Mouse (Mus musculus) MEL (cell line): ENCODE data around the gene Cacnb3. TPM values are rescaled to one million over a fixed set of nuclear protein-coding genes. Genes with fewer than 3 reads are reported as not detected.

Source experiments
- DNase-seq: peaks from one replicate; pipeline ENCODE4 v3.0.0; 2011; ENCODE audit warnings: low read depth, low spot score
- H3K27ac ChIP-seq: 2 replicates; pipeline ENCODE4 v1.5.1; 2012; ENCODE audit warnings: low read depth, mild to moderate bottlenecking, control low read depth, low read length, moderate library complexity; ENCODE audit not compliant: control insufficient read depth
- H3K27me3 ChIP-seq, 2 experiments: fragments of 150-350 bp in 1 of 2; sonication (generic) in 1 of 2; 2 replicates each; pipeline ENCODE4 v1.6.1; 2012; ENCODE audit warnings: low read length in 2 of 2, mild to moderate bottlenecking in 2 of 2, improper control_type of control experiment in 1 of 2, moderate library complexity in 1 of 2; ENCODE audit not compliant: insufficient read depth in 2 of 2, control insufficient read depth in 1 of 2
- H3K36me3 ChIP-seq, 2 experiments: 2 replicates each; pipeline ENCODE4 v1.6.1; 2012 to 2014; ENCODE audit warnings: low read length in 2 of 2, improper control_type of control experiment in 1 of 2, inconsistent platforms in 1 of 2, mild to moderate bottlenecking in 1 of 2; ENCODE audit not compliant: insufficient read depth in 2 of 2, control insufficient read depth in 1 of 2
- H3K4me1 ChIP-seq, 2 experiments: fragments of 150-350 bp in 1 of 2; sonication (generic) in 1 of 2; 2 replicates each; pipeline ENCODE4 v1.6.1; 2012; ENCODE audit warnings: low read length in 2 of 2, improper control_type of control experiment in 1 of 2, mild to moderate bottlenecking in 1 of 2; ENCODE audit not compliant: insufficient read depth in 2 of 2, control insufficient read depth in 1 of 2
- H3K4me3 ChIP-seq, 2 experiments: fragments of 150-350 bp in 1 of 2; sonication (generic) in 1 of 2; 2 replicates each; pipeline ENCODE4 v1.5.1; 2012; ENCODE audit warnings: low read depth in 2 of 2, low read length in 2 of 2, mild to moderate bottlenecking in 2 of 2, moderate library complexity in 2 of 2, control low read depth in 1 of 2, improper control_type of control experiment in 1 of 2; ENCODE audit not compliant: control insufficient read depth in 1 of 2, insufficient read depth in 1 of 2
- H3K79me2 ChIP-seq: 2 replicates; pipeline ENCODE4 v1.6.1; 2012; ENCODE audit warnings: mild to moderate bottlenecking, low read length, moderate library complexity; ENCODE audit not compliant: control insufficient read depth, poor library complexity, insufficient read depth
- H3K9ac ChIP-seq: 2 replicates; pipeline ENCODE4 v1.6.1; 2012; ENCODE audit warnings: low read depth, mild to moderate bottlenecking, control low read depth, low read length, moderate library complexity; ENCODE audit not compliant: control insufficient read depth, poor library complexity, severe bottlenecking
- H3K9me3 ChIP-seq: fragments of 150-350 bp; sonication (generic); replicated peaks from 2 replicates; pipeline ENCODE4 v1.6.1; 2012; ENCODE audit warnings: mild to moderate bottlenecking, low read length, improper control_type of control experiment, moderate library complexity; ENCODE audit not compliant: insufficient read depth
- BHLHE40 ChIP-seq: IDR thresholded peaks from 2 replicates; pipeline ENCODE4 v1.6.1; 2012; ENCODE audit warnings: low read depth, mild to moderate bottlenecking, inconsistent platforms, low read length, improper control_type of control experiment, borderline replicate concordance
- CHD1 ChIP-seq: IDR thresholded peaks from 2 replicates; pipeline ENCODE4 v1.6.1; 2012; ENCODE audit warnings: low read depth, mild to moderate bottlenecking, inconsistent platforms, low read length, improper control_type of control experiment
- CTCF ChIP-seq, 3 experiments: IDR thresholded peaks in 2 of 3; conservative IDR thresholded peaks in 1 of 3; 2 replicates each; pipeline ENCODE4 v1.5.1; 2011 to 2012; ENCODE audit warnings: low read length in 3 of 3, low read depth in 2 of 3, mild to moderate bottlenecking in 2 of 3, improper control_type of control experiment in 1 of 3, inconsistent platforms in 1 of 3, mixed read lengths in 1 of 3, moderate library complexity in 1 of 3; ENCODE audit not compliant: control insufficient read depth in 1 of 3, insufficient read depth in 1 of 3, poor library complexity in 1 of 3, severe bottlenecking in 1 of 3
- ELF1 ChIP-seq: IDR thresholded peaks from 2 replicates; pipeline ENCODE4 v1.6.1; 2014; ENCODE audit warnings: low read depth, mild to moderate bottlenecking, inconsistent platforms, low read length, improper control_type of control experiment, moderate library complexity
- GATA1 ChIP-seq: IDR thresholded peaks from 2 replicates; pipeline ENCODE4 v1.6.1; 2011; ENCODE audit warnings: low read depth, low read length, improper control_type of control experiment
- HCFC1 ChIP-seq: IDR thresholded peaks from 2 replicates; pipeline ENCODE4 v1.6.1; 2012; ENCODE audit warnings: low read depth, mild to moderate bottlenecking, inconsistent platforms, low read length, improper control_type of control experiment, moderate library complexity
- JUND ChIP-seq: IDR thresholded peaks from 2 replicates; pipeline ENCODE4 v1.6.1; 2011; ENCODE audit warnings: low read depth, mild to moderate bottlenecking, improper control_type of control experiment, low read length
- KAT2A ChIP-seq: conservative IDR thresholded peaks from 2 replicates; pipeline ENCODE4 v1.6.1; 2012; ENCODE audit warnings: low read depth, low read length, improper control_type of control experiment, inconsistent platforms
- MAFK ChIP-seq: IDR thresholded peaks from 2 replicates; pipeline ENCODE4 v1.6.1; 2011; ENCODE audit warnings: low read depth, mild to moderate bottlenecking, low read length, improper control_type of control experiment, borderline replicate concordance
- MAX ChIP-seq: IDR thresholded peaks from 2 replicates; pipeline ENCODE4 v1.6.1; 2011; ENCODE audit warnings: low read length, improper control_type of control experiment
- MAZ ChIP-seq: IDR thresholded peaks from 2 replicates; pipeline ENCODE4 v1.6.1; 2012; ENCODE audit warnings: low read depth, mild to moderate bottlenecking, inconsistent platforms, low read length, improper control_type of control experiment
- MXI1 ChIP-seq: IDR thresholded peaks from 2 replicates; pipeline ENCODE4 v1.6.1; 2011; ENCODE audit warnings: mild to moderate bottlenecking, low read depth, low read length, improper control_type of control experiment
- MYB ChIP-seq: IDR thresholded peaks from 2 replicates; pipeline ENCODE4 v1.6.1; 2011; ENCODE audit warnings: mild to moderate bottlenecking, low read depth, low read length, improper control_type of control experiment
- MYC ChIP-seq: IDR thresholded peaks from 2 replicates; pipeline ENCODE4 v1.6.1; 2011; ENCODE audit warnings: low read depth, mild to moderate bottlenecking, low read length, improper control_type of control experiment, moderate library complexity
- NELFE ChIP-seq: IDR thresholded peaks from 2 replicates; pipeline ENCODE4 v1.6.1; 2011; ENCODE audit warnings: low read depth, low read length, improper control_type of control experiment
- NRF1 ChIP-seq: IDR thresholded peaks from 2 replicates; pipeline ENCODE4 v1.6.1; 2014; ENCODE audit warnings: low read depth, mild to moderate bottlenecking, inconsistent platforms, low read length, improper control_type of control experiment, moderate library complexity; ENCODE audit not compliant: poor library complexity, insufficient read depth, severe bottlenecking
- POLR2A ChIP-seq, 2 experiments: IDR thresholded peaks; 2 replicates each; pipeline ENCODE4 v1.6.1; 2011 to 2012; ENCODE audit warnings: low read length in 2 of 2, mild to moderate bottlenecking in 2 of 2, control low read depth in 1 of 2, improper control_type of control experiment in 1 of 2, low read depth in 1 of 2, moderate library complexity in 1 of 2; ENCODE audit not compliant: control insufficient read depth in 1 of 2, insufficient read depth in 1 of 2, poor library complexity in 1 of 2
- RAD21 ChIP-seq: IDR thresholded peaks from 2 replicates; pipeline ENCODE4 v1.6.1; 2011; ENCODE audit warnings: mild to moderate bottlenecking, low read depth, low read length, improper control_type of control experiment
- RCOR1 ChIP-seq: IDR thresholded peaks from 2 replicates; pipeline ENCODE4 v1.6.1; 2012; ENCODE audit warnings: low read depth, mild to moderate bottlenecking, inconsistent platforms, low read length, improper control_type of control experiment
- SIN3A ChIP-seq: IDR thresholded peaks from 2 replicates; pipeline ENCODE4 v1.6.1; 2012; ENCODE audit warnings: low read length, improper control_type of control experiment, inconsistent platforms
- SMC3 ChIP-seq: IDR thresholded peaks from 2 replicates; pipeline ENCODE4 v1.6.1; 2011; ENCODE audit warnings: low read depth, low read length, improper control_type of control experiment
- USF1 ChIP-seq: IDR thresholded peaks from 2 replicates; pipeline ENCODE4 v1.6.1; 2014; ENCODE audit warnings: low read depth, mild to moderate bottlenecking, inconsistent platforms, low read length, improper control_type of control experiment, moderate library complexity
- ZC3H11A ChIP-seq: IDR thresholded peaks from 2 replicates; pipeline ENCODE4 v1.6.1; 2012; ENCODE audit warnings: low read depth, mild to moderate bottlenecking, inconsistent platforms, low read length, improper control_type of control experiment
- ZNF384 ChIP-seq: IDR thresholded peaks from 2 replicates; pipeline ENCODE4 v1.6.1; 2012; ENCODE audit warnings: low read depth, mild to moderate bottlenecking, inconsistent platforms, low read length, improper control_type of control experiment
- polyA plus RNA-seq, 2 experiments: library from polyadenylated mRNA; stranded (reverse) in 1 of 2; unstranded in 1 of 2; fragments of >175 nt in 1 of 2; fragments of >200 nt in 1 of 2; gene quantifications; 2 replicates each; pipeline versions ENCODE4 v1.2.1 to v1.2.4; 2012; ENCODE audit warnings: low replicate concordance in 2 of 2, low read depth in 1 of 2; ENCODE audit not compliant: insufficient read length in 2 of 2, insufficient read depth in 1 of 2, missing spikeins in 1 of 2
- total RNA-seq: library from RNA; depleted of rRNA; stranded (reverse); fragments of 300-350 nt; gene quantifications from 2 replicates; pipeline ENCODE4 v1.2.3, GENCODE M21; 2012

Cacnb3 gene
- total and polyA plus RNA-seq, 3 experiments = 1.4 to 8.5 TPM; not detected in 1

DNA sequence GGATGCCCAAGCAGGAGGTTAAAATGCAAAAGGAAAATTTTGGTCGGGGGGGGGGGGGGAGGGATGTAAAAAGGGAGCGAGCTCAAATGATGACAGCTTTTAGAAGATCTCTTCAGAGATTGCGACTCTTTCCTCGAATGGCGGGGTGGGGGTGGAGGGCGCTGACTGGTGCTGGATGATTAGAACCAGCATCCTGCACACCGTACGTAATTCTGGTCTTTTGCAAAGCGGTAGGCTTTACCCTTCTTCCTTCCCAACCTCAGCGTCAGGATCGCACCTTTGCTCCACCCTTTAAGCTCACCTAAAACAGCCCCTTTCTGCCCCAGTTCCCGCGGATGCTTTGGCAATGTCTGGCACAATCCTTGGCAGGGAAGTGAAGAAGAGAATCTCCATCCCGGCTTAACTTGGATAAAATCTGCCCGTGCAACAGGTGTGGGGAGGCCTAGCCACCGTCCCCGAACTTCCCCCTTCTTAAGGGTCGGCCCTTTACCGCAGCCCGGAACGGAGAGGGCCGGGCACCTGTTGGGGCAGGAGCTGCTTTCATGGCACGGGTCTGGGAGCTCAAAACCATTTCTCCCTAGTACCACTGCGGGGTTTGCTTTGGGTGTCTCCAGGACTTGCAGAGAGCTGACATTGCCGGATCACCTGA, 3.3 kb downstream of the Cacnb3 start:
- Histone ChIP-seq H3K27ac (no peak overlapping the region), H3K36me3 (peaks cover 0 to 11% of the 10 kb centered on the region in 2 experiments; a peak in 2 of 4 replicates), H3K27me3 (peaks cover 2 to 4% of the 10 kb centered on the region in 2 experiments; a peak in 3 of 4 replicates), H3K79me2 (no peaks in the 10 kb centered on the region; the same call in 1 of the 2 replicates), H3K9me3 (no peaks in the 10 kb centered on the region), H3K4me1 (peaks cover 0 to 17% of the 10 kb centered on the region in 2 experiments; a peak in 3 of 4 replicates), H3K9ac (peak overlapping the region; percentile 68), H3K4me3 (peak overlapping the region; percentile 58 to 90)
- DNase-seq = no peak
- TF ChIP-seq USF1 (no peak), MYC (0 out of 2 replicates have a peak, but pooled peaks have one; percentile 21), MAZ (0 out of 2 replicates have a peak, but pooled peaks have one; percentile 28), NELFE (no peak), BHLHE40 (no peak; the same call in 1 of the 2 replicates), ELF1 (0 out of 2 replicates have a peak, but pooled peaks have one; percentile 30), CHD1 (no peak), MAX (no peak), ZC3H11A (no peak), HCFC1 (no peak; the same call in 1 of the 2 replicates), RCOR1 (no peak), SMC3 (no peak), CTCF (IDR thresholded peaks at IDR 0.05 in 2 of 3, conservative IDR thresholded peaks at IDR 0.05 in 1 of 3; ENCODE audit: control insufficient read depth in 1 of 3, insufficient read depth in 1 of 3, low read depth in 2 of 3, low read length in 3 of 3, poor library complexity in 1 of 3, severe bottlenecking in 1 of 3) (no peak)

GRCm38 (mm10) chr15:98634541-98635081, 4.0 kb downstream of the Cacnb3 start:
- no peaks in the 10 kb centered on the region for H3K9me3 ChIP-seq
- H3K4me3 ChIP-seq = peak overlapping the region; percentile 58 to 90
- H3K4me1 ChIP-seq = peaks cover 0 to 17% of the 10 kb centered on the region in 2 experiments; a peak in 3 of 4 replicates
- peaks cover 0 to 11% of the 10 kb centered on the region in 2 experiments; a peak in 2 of 4 replicates for H3K36me3 ChIP-seq
- DNase-seq = peak; percentile 80
- H3K27me3 ChIP-seq = peaks cover 2 to 3% of the 10 kb centered on the region in 2 experiments; a peak in 3 of 4 replicates
- no peaks in the 10 kb centered on the region; the same call in 1 of the 2 replicates for H3K79me2 ChIP-seq
- H3K27ac ChIP-seq = no peak overlapping the region
- peak overlapping the region; percentile 68 for H3K9ac ChIP-seq
- TF ChIP-seq MAFK = no peak
- TF ChIP-seq GATA1 = no peak
- TF ChIP-seq MAZ = peak; percentile 20; the same call in 1 of the 2 replicates
- TF ChIP-seq MXI1 = 0 out of 2 replicates have a peak, but pooled peaks have one; percentile 19
- TF ChIP-seq ZNF384 = no peak
- no peak for TF ChIP-seq MYB
- no peak for TF ChIP-seq SMC3
- no peak for TF ChIP-seq JUND
- TF ChIP-seq KAT2A = no peak
- no peak for TF ChIP-seq CTCF (IDR thresholded peaks at IDR 0.05 in 2 of 3, conservative IDR thresholded peaks at IDR 0.05 in 1 of 3; ENCODE audit: control insufficient read depth in 1 of 3, insufficient read depth in 1 of 3, low read depth in 2 of 3, low read length in 3 of 3, poor library complexity in 1 of 3, severe bottlenecking in 1 of 3)
- TF ChIP-seq RCOR1 = no peak
- no peak for TF ChIP-seq NRF1
- TF ChIP-seq BHLHE40 = no peak
- no peak for TF ChIP-seq RAD21
- TF ChIP-seq SIN3A = no peak
- peak in 1 of 2 experiments; percentile 62; a peak in 2 of 4 replicates for TF ChIP-seq POLR2A (IDR thresholded peaks at IDR 0.05; ENCODE audit: control insufficient read depth in 1 of 2, insufficient read depth in 1 of 2, low read depth in 1 of 2, low read length in 2 of 2, poor library complexity in 1 of 2)
